Mouse (Mus musculus) C2C12 (cell line): Measurements from ENCODE around the gene Slc38a9.

Experiments used
- CTCF ChIP-seq: IDR thresholded peaks from one replicate; pipeline ENCODE4 v1.5.1; 2011; ENCODE audit not compliant: control insufficient read depth, insufficient read depth, insufficient read length
- MAX ChIP-seq: IDR thresholded peaks from one replicate; pipeline ENCODE4 v1.6.1; 2011; ENCODE audit warnings: mild to moderate bottlenecking, control low read depth
- MYOD1 ChIP-seq: IDR thresholded peaks from one replicate; pipeline ENCODE4 v1.6.1; 2011; ENCODE audit warnings: low read depth; ENCODE audit not compliant: control insufficient read depth, insufficient read length
- MYOG ChIP-seq: IDR thresholded peaks from one replicate; pipeline ENCODE4 v1.6.1; 2011; ENCODE audit not compliant: control insufficient read depth, insufficient read length; ENCODE audit errors: extremely low read depth
- USF1 ChIP-seq: IDR thresholded peaks from one replicate; pipeline ENCODE4 v1.6.1; 2011; ENCODE audit warnings: low read depth, mild to moderate bottlenecking, control low read depth, moderate library complexity

DNA sequence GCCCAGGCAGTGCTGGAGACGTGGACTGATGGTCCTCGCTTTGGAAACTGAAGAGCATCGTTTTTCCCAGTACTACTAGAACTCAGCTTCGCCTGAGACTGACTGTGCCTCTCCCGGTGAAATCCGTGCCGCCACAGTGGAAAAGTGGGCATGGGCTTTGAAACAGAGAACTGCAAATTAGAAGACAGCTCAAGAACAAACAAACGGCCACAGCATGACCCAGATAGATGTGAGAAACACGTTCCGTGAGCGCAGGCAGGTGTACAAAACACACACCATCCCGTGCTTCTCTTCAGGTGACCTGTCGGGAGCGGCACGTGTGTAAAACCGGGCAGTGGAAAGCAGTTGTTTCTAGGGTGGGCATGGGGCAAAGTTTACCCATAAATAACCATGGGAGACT lies 77.5 kb downstream of the Slc38a9 start:
- TF ChIP-seq CTCF (no peak), MYOG (no peak), MYOD1 (no peak), USF1 (no peak), MAX (no peak)
